25 mouse cellular contexts compared by ENCODE assay signal in genomic region chr1:77073071-77073470, GRCm38 (mm10).
DNase-seq lines count a peak whose midpoint lies in the region; ATAC-seq and TF ChIP-seq lines count a peak whose summit lies in the region.
"Had no signal": no experiment of that assay in that cellular context is flagged by ENCODE, and none has a peak within 500 bp of the region (broad histone marks: within the 10 kb centered on the region; RNA-seq: fewer than 3 reads in every experiment).

No protein-coding gene starts in this region.

- no peak overlapping the region for H3K4me3 ChIP-seq in forebrain, embryonic 12.5 days (replicated peaks)
- no peak overlapping the region for H3K4me3 ChIP-seq in forebrain, postnatal 0 days (ENCODE audit: low read depth, low read length)
- no peak overlapping the region for H3K4me3 ChIP-seq in midbrain, embryonic 14.5 days (replicated peaks; ENCODE audit: low read depth, low read length)
- no peak overlapping the region for H3K4me3 ChIP-seq in midbrain, embryonic 16.5 days (ENCODE audit: low read depth, low read length)
- H3K4me3 ChIP-seq in forebrain, embryonic 14.5 days (ENCODE audit: low read depth, low read length): no peak overlapping the region
- no peak overlapping the region for H3K4me3 ChIP-seq in hindbrain, embryonic 15.5 days
- no peak overlapping the region for H3K4me3 ChIP-seq in heart, embryonic 10.5 days
- H3K4me3 ChIP-seq: embryonic facial prominence, embryonic 15.5 days; heart, adult 2 months; left cerebral cortex, adult 2 months; limb, embryonic 15.5 days; midbrain, embryonic 12.5 days had no signal

- ATAC-seq in forebrain, embryonic 12.5 days (ENCODE audit: low FRiP score): peak; percentile 46; the same call in 1 of the 2 replicates
- no peak for ATAC-seq in forebrain, postnatal 0 days
- no peak for ATAC-seq in midbrain, embryonic 14.5 days (ENCODE audit: low FRiP score, low TSS enrichment)
- no peak for ATAC-seq in midbrain, embryonic 16.5 days
- ATAC-seq in forebrain, embryonic 14.5 days: peak; percentile 75
- ATAC-seq in hindbrain, embryonic 15.5 days (ENCODE audit: low FRiP score, low read depth): peak; percentile 72; the same call in 1 of the 2 replicates
- ATAC-seq in frontal cortex, adult (ENCODE audit: low TSS enrichment): no peak
- ATAC-seq: inflammation-experienced regulatory T-cells, adult 6 months had no signal

- WGBS in forebrain, embryonic 12.5 days: 36% methylated on average over 1 of the region's 1 CpGs
- WGBS in forebrain, postnatal 0 days: 20% methylated on average over 1 of the region's 1 CpGs
- 46% methylated on average over 1 of the region's 1 CpGs for WGBS in midbrain, embryonic 14.5 days
- 42% methylated on average over 1 of the region's 1 CpGs for WGBS in midbrain, embryonic 16.5 days
- 13% methylated on average over 1 of the region's 1 CpGs for WGBS in forebrain, embryonic 14.5 days
- WGBS in hindbrain, embryonic 15.5 days: 41% methylated on average over 1 of the region's 1 CpGs
- WGBS in heart, embryonic 10.5 days: 78% methylated on average over 1 of the region's 1 CpGs

- no peaks in the 10 kb centered on the region for H3K9me3 ChIP-seq in forebrain, embryonic 12.5 days
- H3K9me3 ChIP-seq in forebrain, postnatal 0 days (ENCODE audit: low read length): no peaks in the 10 kb centered on the region
- H3K9me3 ChIP-seq in midbrain, embryonic 14.5 days (ENCODE audit: control insufficient read depth, low read length): no peaks in the 10 kb centered on the region
- no peaks in the 10 kb centered on the region for H3K9me3 ChIP-seq in midbrain, embryonic 16.5 days (replicated peaks; ENCODE audit: control insufficient read depth, low read length, poor library complexity, severe bottlenecking)
- H3K9me3 ChIP-seq in forebrain, embryonic 14.5 days (replicated peaks; ENCODE audit: control insufficient read depth, low read length): no peaks in the 10 kb centered on the region
- H3K9me3 ChIP-seq in hindbrain, embryonic 15.5 days: no peaks in the 10 kb centered on the region
- no peaks in the 10 kb centered on the region for H3K9me3 ChIP-seq in heart, embryonic 10.5 days
- H3K9me3 ChIP-seq: embryonic facial prominence, embryonic 15.5 days; limb, embryonic 15.5 days had no signal

- no peak overlapping the region for H3K9ac ChIP-seq in forebrain, embryonic 12.5 days
- no peak overlapping the region for H3K9ac ChIP-seq in forebrain, postnatal 0 days
- H3K9ac ChIP-seq in midbrain, embryonic 14.5 days (replicated peaks; ENCODE audit: low read length): no peak overlapping the region
- H3K9ac ChIP-seq in midbrain, embryonic 16.5 days (ENCODE audit: low read depth, low read length): no peak overlapping the region
- H3K9ac ChIP-seq in forebrain, embryonic 14.5 days (ENCODE audit: low read length): no peak overlapping the region
- no peak overlapping the region for H3K9ac ChIP-seq in hindbrain, embryonic 15.5 days
- H3K9ac ChIP-seq: embryonic facial prominence, embryonic 15.5 days; limb, embryonic 15.5 days; liver, embryonic 14.5 days; lung, embryonic 14.5 days; midbrain, embryonic 12.5 days had no signal

- no peaks in the 10 kb centered on the region for H3K27me3 ChIP-seq in forebrain, embryonic 12.5 days
- no peaks in the 10 kb centered on the region for H3K27me3 ChIP-seq in forebrain, postnatal 0 days (ENCODE audit: insufficient read depth, low read length)
- no peaks in the 10 kb centered on the region for H3K27me3 ChIP-seq in midbrain, embryonic 14.5 days (ENCODE audit: control insufficient read depth, insufficient read depth, low read length)
- H3K27me3 ChIP-seq in midbrain, embryonic 16.5 days (ENCODE audit: control insufficient read depth, insufficient read depth, low read depth, low read length): no peaks in the 10 kb centered on the region
- H3K27me3 ChIP-seq in forebrain, embryonic 14.5 days (replicated peaks; ENCODE audit: control insufficient read depth, insufficient read depth, low read length): no peaks in the 10 kb centered on the region
- no peaks in the 10 kb centered on the region for H3K27me3 ChIP-seq in hindbrain, embryonic 15.5 days
- H3K27me3 ChIP-seq in heart, embryonic 10.5 days (ENCODE audit: insufficient read depth, poor library complexity, severe bottlenecking): no peaks in the 10 kb centered on the region
- H3K27me3 ChIP-seq: embryonic facial prominence, embryonic 15.5 days; limb, embryonic 15.5 days had no signal

- peak overlapping the region; percentile 31; the same call in 1 of the 2 replicates for H3K27ac ChIP-seq in forebrain, embryonic 12.5 days
- no peak overlapping the region for H3K27ac ChIP-seq in forebrain, postnatal 0 days (ENCODE audit: low read depth, low read length)
- no peak overlapping the region for H3K27ac ChIP-seq in midbrain, embryonic 14.5 days (replicated peaks; ENCODE audit: low read depth, low read length)
- H3K27ac ChIP-seq in midbrain, embryonic 16.5 days (ENCODE audit: low read length): no peak overlapping the region
- no peak overlapping the region for H3K27ac ChIP-seq in forebrain, embryonic 14.5 days (ENCODE audit: low read depth, low read length)
- no peak overlapping the region for H3K27ac ChIP-seq in hindbrain, embryonic 15.5 days (replicated peaks)
- H3K27ac ChIP-seq in heart, embryonic 10.5 days: no peak overlapping the region
- H3K27ac ChIP-seq: embryonic facial prominence, embryonic 15.5 days; heart, adult 2 months; left cerebral cortex, adult 2 months; limb, embryonic 15.5 days; liver, embryonic 14.5 days; midbrain, embryonic 12.5 days had no signal

- H3K4me2 ChIP-seq in forebrain, embryonic 12.5 days: no peak overlapping the region
- no peak overlapping the region for H3K4me2 ChIP-seq in forebrain, postnatal 0 days (ENCODE audit: low read depth)
- no peak overlapping the region for H3K4me2 ChIP-seq in midbrain, embryonic 14.5 days (ENCODE audit: low read length)
- H3K4me2 ChIP-seq in midbrain, embryonic 16.5 days (ENCODE audit: low read length): no peak overlapping the region
- no peak overlapping the region; the same call in 1 of the 2 replicates for H3K4me2 ChIP-seq in forebrain, embryonic 14.5 days (ENCODE audit: low read length)
- H3K4me2 ChIP-seq in hindbrain, embryonic 15.5 days: no peak overlapping the region
- H3K4me2 ChIP-seq: embryonic facial prominence, embryonic 15.5 days; limb, embryonic 15.5 days; lung, embryonic 14.5 days; midbrain, embryonic 12.5 days had no signal

- peaks cover 17% of the 10 kb centered on the region for H3K4me1 ChIP-seq in forebrain, embryonic 12.5 days
- no peaks in the 10 kb centered on the region for H3K4me1 ChIP-seq in forebrain, postnatal 0 days (ENCODE audit: insufficient read depth)
- H3K4me1 ChIP-seq in midbrain, embryonic 14.5 days (ENCODE audit: control insufficient read depth, insufficient read depth, low read length): no peaks in the 10 kb centered on the region
- no peaks in the 10 kb centered on the region for H3K4me1 ChIP-seq in midbrain, embryonic 16.5 days (ENCODE audit: control insufficient read depth, insufficient read depth, low read length)
- H3K4me1 ChIP-seq in forebrain, embryonic 14.5 days (ENCODE audit: control insufficient read depth, insufficient read depth, low read length): peaks cover 13% of the 10 kb centered on the region; the same call in 1 of the 2 replicates
- H3K4me1 ChIP-seq in hindbrain, embryonic 15.5 days (replicated peaks): no peaks in the 10 kb centered on the region
- no peaks in the 10 kb centered on the region for H3K4me1 ChIP-seq in heart, embryonic 10.5 days
- H3K4me1 ChIP-seq: embryonic facial prominence, embryonic 15.5 days; limb, embryonic 15.5 days had no signal

- no peaks in the 10 kb centered on the region for H3K36me3 ChIP-seq in forebrain, embryonic 12.5 days (replicated peaks)
- no peaks in the 10 kb centered on the region for H3K36me3 ChIP-seq in forebrain, postnatal 0 days (ENCODE audit: insufficient read depth)
- H3K36me3 ChIP-seq in midbrain, embryonic 14.5 days (ENCODE audit: control insufficient read depth, insufficient read depth, low read length): no peaks in the 10 kb centered on the region
- H3K36me3 ChIP-seq in midbrain, embryonic 16.5 days (ENCODE audit: control insufficient read depth, insufficient read depth, low read length): no peaks in the 10 kb centered on the region
- no peaks in the 10 kb centered on the region for H3K36me3 ChIP-seq in forebrain, embryonic 14.5 days (ENCODE audit: control insufficient read depth, insufficient read depth, low read length)
- H3K36me3 ChIP-seq in hindbrain, embryonic 15.5 days: no peaks in the 10 kb centered on the region
- H3K36me3 ChIP-seq in heart, embryonic 10.5 days: no peaks in the 10 kb centered on the region
- H3K36me3 ChIP-seq: embryonic facial prominence, embryonic 15.5 days; limb, embryonic 15.5 days; midbrain, embryonic 12.5 days had no signal

- DNase-seq in forebrain, postnatal 0 days: no peak
- DNase-seq in midbrain, embryonic 14.5 days: peak; percentile 53
- DNase-seq in forebrain, embryonic 14.5 days (ENCODE audit: low spot score): peak; percentile 73
- DNase-seq in heart, embryonic 10.5 days (ENCODE audit: low spot score): no peak
- DNase-seq: adrenal gland, postnatal 36 days; cerebellum, adult 11 months; cerebellum, adult 9-11 months; gastrocnemius, postnatal 25 days; heart, adult 2 months; kidney, adult 2 months; kidney, postnatal 10 days; left cerebral cortex, postnatal 4 days; lung, embryonic 14.5 days; right cerebral cortex, postnatal 14 days; spleen, adult 18-20 months had no signal

- TF ChIP-seq CTCF in forebrain, postnatal 0 days (IDR thresholded peaks at IDR 0.05; ENCODE audit: low read depth): no peak

Comparison
In these comparisons a context has a peak if more than half of its experiments do, and no peak if none do; other contexts are left out.
1. ATAC-seq: peak in forebrain, embryonic 12.5 days (single experiment), forebrain, embryonic 14.5 days (single experiment) and hindbrain, embryonic 15.5 days (single experiment); none in forebrain, postnatal 0 days (single experiment), midbrain, embryonic 14.5 days (single experiment), midbrain, embryonic 16.5 days (single experiment) and frontal cortex, adult (single experiment).
2. DNase-seq: peak in midbrain, embryonic 14.5 days (single experiment) and forebrain, embryonic 14.5 days (single experiment); none in forebrain, postnatal 0 days (single experiment) and heart, embryonic 10.5 days (single experiment).